Mouse (Mus musculus) heart, embryonic 12.5 days (tissue): ENCODE measurements around the gene Slc29a4. TPM values are rescaled to one million over a fixed set of nuclear protein-coding genes. Genes with fewer than 3 reads are reported as not detected.

Source experiments
- ATAC-seq: fragments of 200-750 bp; cut with Nextera tagmentation; 2 replicates; pipeline ENCODE4 v1.8.0; 2017; ENCODE audit warnings: moderate TSS enrichment, moderate library complexity; ENCODE audit not compliant: insufficient number of reproducible peaks, low FRiP score
- H3K27ac ChIP-seq: fragments of 300-500 bp; sonication (generic); 2 replicates; pipeline ENCODE4 v1.5.1; 2016; ENCODE audit warnings: mild to moderate bottlenecking, moderate library complexity; ENCODE audit not compliant: poor library complexity, severe bottlenecking
- H3K27me3 ChIP-seq: fragments of 300-500 bp; sonication (generic); replicated peaks from 2 replicates; pipeline ENCODE4 v1.6.1; 2016; ENCODE audit warnings: mild to moderate bottlenecking, moderate library complexity
- H3K36me3 ChIP-seq: fragments of 300-500 bp; sonication (generic); 2 replicates; pipeline ENCODE4 v1.6.1; 2016; ENCODE audit warnings: mild to moderate bottlenecking, moderate library complexity
- H3K4me1 ChIP-seq: fragments of 300-500 bp; sonication (generic); replicated peaks from 2 replicates; pipeline ENCODE4 v1.6.1; 2016; ENCODE audit warnings: mild to moderate bottlenecking
- H3K4me2 ChIP-seq: fragments of 300-500 bp; sonication (generic); 2 replicates; pipeline ENCODE4 v1.6.1; 2016; ENCODE audit warnings: mild to moderate bottlenecking, moderate library complexity
- H3K4me3 ChIP-seq: fragments of 300-500 bp; sonication (generic); 2 replicates; pipeline ENCODE4 v1.5.1; 2016; ENCODE audit warnings: mild to moderate bottlenecking
- H3K9ac ChIP-seq: fragments of 300-500 bp; sonication (generic); 2 replicates; pipeline ENCODE4 v1.6.1; 2016; ENCODE audit warnings: mild to moderate bottlenecking, moderate library complexity
- H3K9me3 ChIP-seq: fragments of 300-500 bp; sonication (generic); replicated peaks from 2 replicates; pipeline ENCODE4 v1.6.1; 2016; ENCODE audit warnings: mild to moderate bottlenecking, moderate library complexity
- WGBS: fragments of 180-500 bp; shearing (Covaris S2); methylation state at CpG from one replicate; pipeline ENCODE4 v1.1.7; 2016; 5-methylcytosine and 5-hydroxymethylcytosine counted together
- polyA plus RNA-seq: library from polyadenylated mRNA; unstranded; fragments of >200 nt; fragmentation: Nextera tagmentation; extraction: Ambion mirVana; gene quantifications from 2 replicates; pipeline ENCODE4 v1.2.1, GENCODE M21; 2016

Slc29a4 gene
- polyA plus RNA-seq, 1 experiment from 2014 or later, result 2.1 TPM

DNA sequence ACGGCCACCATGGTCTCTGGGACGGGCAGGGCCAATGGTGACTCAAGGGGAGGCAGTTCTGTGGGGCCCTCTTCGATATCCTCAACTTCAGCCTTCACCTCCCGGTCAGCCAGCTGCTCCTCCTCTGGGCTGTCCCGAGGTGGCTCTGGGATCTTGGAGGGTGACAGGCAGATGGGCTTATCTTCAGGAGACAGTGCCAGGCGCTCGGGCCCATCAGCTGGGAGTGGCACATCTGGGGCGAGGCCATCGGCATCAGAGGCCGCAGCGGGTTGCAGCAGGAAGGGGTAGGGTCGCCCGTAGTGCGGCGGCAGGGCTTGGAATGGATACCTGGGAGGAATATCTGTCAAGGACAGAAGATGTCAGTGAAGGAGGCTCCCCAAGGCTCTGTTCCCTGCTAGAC is 79.7 kb downstream of the Slc29a4 start:
- Histone ChIP-seq H3K4me2 (no peak overlapping the region), H3K4me3 (no peak overlapping the region), H3K36me3 (peaks cover 78% of the 10 kb centered on the region), H3K27me3 (no peaks in the 10 kb centered on the region), H3K4me1 (peaks cover 46% of the 10 kb centered on the region), H3K9ac (no peak overlapping the region), H3K27ac (peak overlapping the region; percentile 70; the same call in 1 of the 2 replicates), H3K9me3 (no peaks in the 10 kb centered on the region)
- no peak for ATAC-seq
- 70% methylated on average over 15 of the region's 15 CpGs for WGBS

Other genes starting within 250 kb of the Slc29a4 start
- gene Ap5z1, start 228.6 kb upstream of the Slc29a4 start, polyA plus RNA-seq, result 7.3 and 9.9 TPM in 2 replicates
- gene Papolb, start 162.4 kb upstream of the Slc29a4 start, polyA plus RNA-seq, result 0.24 and 0.33 TPM in 2 replicates
- 9.4 and 10.8 TPM in 2 replicates for gene Radil, start 141.4 kb upstream of the Slc29a4 start, polyA plus RNA-seq
- gene Mmd2, start 83.7 kb upstream of the Slc29a4 start, polyA plus RNA-seq, result 0.18 and 0.32 TPM in 2 replicates
- gene Wipi2, start 64.8 kb upstream of the Slc29a4 start, polyA plus RNA-seq, result 35.3 and 36.6 TPM in 2 replicates
- gene Tnrc18, start 125.2 kb downstream of the Slc29a4 start, polyA plus RNA-seq, result 31.7 and 34.7 TPM in 2 replicates
- 11.5 and 12.9 TPM in 2 replicates for gene Fbxl18, start 202.9 kb downstream of the Slc29a4 start, polyA plus RNA-seq
- gene Actb, start 214.2 kb downstream of the Slc29a4 start, polyA plus RNA-seq, result 6,292 and 6,382 TPM in 2 replicates